Mouse (Mus musculus) adrenal gland, postnatal 25 days (tissue): Measurements from ENCODE around the gene Msx3. TPM values are rescaled to one million over a fixed set of nuclear protein-coding genes. Genes with fewer than 3 reads are reported as not detected.

Source experiments
- total RNA-seq: library from RNA; stranded (reverse); gene quantifications from 2 replicates; pipeline ENCODE4 v1.2.3, GENCODE M21; 2021

Msx3 gene
- total RNA-seq, 1 experiment from 2014 or later, result not detected

Other genes starting within 250 kb of the Msx3 start
- 2.3 and 3.6 TPM in 2 replicates for gene Adgra1, start 214.9 kb downstream of the Msx3 start, total RNA-seq
- gene Kndc1, start 154.4 kb downstream of the Msx3 start, total RNA-seq, result 0.57 and 1.1 TPM in 2 replicates
- gene Utf1, start 105.3 kb downstream of the Msx3 start, total RNA-seq, result not detected in 2 replicates
- 0.61 TPM in 1 of 2 replicates, not detected in the other for gene 6430531B16Rik, start 70.3 kb downstream of the Msx3 start, total RNA-seq
- 1.9 and 2.1 TPM in 2 replicates for gene Adam8, start 56.5 kb downstream of the Msx3 start, total RNA-seq
- 24.5 and 26.2 TPM in 2 replicates for gene Zfp511, start 12.7 kb downstream of the Msx3 start, total RNA-seq
- gene Tubgcp2, start 12.4 kb downstream of the Msx3 start, total RNA-seq, result 21.1 and 31.8 TPM in 2 replicates
- 5.8 and 6.1 TPM in 2 replicates for gene Caly, start 33.5 kb upstream of the Msx3 start, total RNA-seq
- gene Prap1, start 44.3 kb upstream of the Msx3 start, total RNA-seq, result not detected in 2 replicates
- 68.5 and 85.2 TPM in 2 replicates for gene Fuom, start 53.4 kb upstream of the Msx3 start, total RNA-seq
- 30.3 and 33.5 TPM in 2 replicates for gene Paox, start 66.7 kb upstream of the Msx3 start, total RNA-seq
- 435 and 524 TPM in 2 replicates for gene Echs1, start 67.4 kb upstream of the Msx3 start, total RNA-seq
- 35.9 and 39.5 TPM in 2 replicates for gene Mtg1, start 88.5 kb upstream of the Msx3 start, total RNA-seq
- gene Sprn, start 105.8 kb upstream of the Msx3 start, total RNA-seq, result 0.76 and 0.79 TPM in 2 replicates
- gene Olfr522, start 115.7 kb upstream of the Msx3 start, total RNA-seq, result not detected in 2 replicates
- gene Olfr523, start 124.1 kb upstream of the Msx3 start, total RNA-seq, result not detected in 2 replicates
- not detected in 2 replicates for gene Olfr524, start 156.9 kb upstream of the Msx3 start, total RNA-seq
- not detected in 2 replicates for gene Cd163l1, start 169.2 kb upstream of the Msx3 start, total RNA-seq
- not detected in 2 replicates for gene 5830411N06Rik, start 198.2 kb upstream of the Msx3 start, total RNA-seq